Mouse (Mus musculus) C2C12 (cell line): ENCODE data around the gene Trrap. TPM values are rescaled to one million over a fixed set of nuclear protein-coding genes. Genes with fewer than 3 reads are reported as not detected.

ENCODE experiments used
- H3K27me3 ChIP-seq: one replicate; pipeline ENCODE4 v1.6.1; 2011; ENCODE audit not compliant: control insufficient read depth, insufficient read depth, insufficient read length
- H3K36me3 ChIP-seq: one replicate; pipeline ENCODE4 v1.6.1; 2011; ENCODE audit not compliant: control insufficient read depth, insufficient read depth
- H3K4me3 ChIP-seq: one replicate; pipeline ENCODE4 v1.5.1; 2011; ENCODE audit warnings: mild to moderate bottlenecking, control low read depth; ENCODE audit not compliant: poor library complexity, insufficient read depth, severe bottlenecking
- H3K79me2 ChIP-seq: one replicate; pipeline ENCODE4 v1.6.1; 2011; ENCODE audit not compliant: control insufficient read depth, insufficient read depth
- H3K79me3 ChIP-seq: one replicate; pipeline ENCODE4 v1.6.1; 2011; ENCODE audit warnings: low read depth, control low read depth
- H3ac ChIP-seq: one replicate; pipeline ENCODE3; 2011; ENCODE audit warnings: low read depth; ENCODE audit not compliant: control insufficient read depth, insufficient read length
- CEBPB ChIP-seq: IDR thresholded peaks from one replicate; pipeline ENCODE4 v1.6.1; 2011; ENCODE audit warnings: low read depth, mild to moderate bottlenecking, control low read depth, moderate library complexity
- CTCF ChIP-seq: IDR thresholded peaks from one replicate; pipeline ENCODE4 v1.5.1; 2011; ENCODE audit not compliant: control insufficient read depth, insufficient read depth, insufficient read length
- FOSL1 ChIP-seq: IDR thresholded peaks from one replicate; pipeline ENCODE4 v1.8.0; 2011; ENCODE audit warnings: mild to moderate bottlenecking, low read length; ENCODE audit not compliant: poor library complexity, insufficient read depth, severe bottlenecking
- MAX ChIP-seq: IDR thresholded peaks from one replicate; pipeline ENCODE4 v1.6.1; 2011; ENCODE audit warnings: mild to moderate bottlenecking, control low read depth
- MYOD1 ChIP-seq: IDR thresholded peaks from one replicate; pipeline ENCODE4 v1.6.1; 2011; ENCODE audit warnings: low read depth; ENCODE audit not compliant: control insufficient read depth, insufficient read length
- MYOG ChIP-seq: IDR thresholded peaks from one replicate; pipeline ENCODE4 v1.6.1; 2011; ENCODE audit not compliant: control insufficient read depth, insufficient read length; ENCODE audit errors: extremely low read depth
- USF1 ChIP-seq: IDR thresholded peaks from one replicate; pipeline ENCODE4 v1.6.1; 2011; ENCODE audit warnings: low read depth, mild to moderate bottlenecking, control low read depth, moderate library complexity
- polyA plus RNA-seq: library from polyadenylated mRNA; unstranded; fragments of >200 nt; fragmentation: generic; extraction: Trizol; gene quantifications from one replicate; pipeline ENCODE4 v1.2.1, GENCODE M21; 2012; ENCODE audit warnings: missing spikeins

Trrap gene
- polyA plus RNA-seq, 1 experiment: 42.0 TPM

- no peaks in the 10 kb centered on the region for H3K27me3 ChIP-seq
- H3ac ChIP-seq: no peak overlapping the region
- H3K79me3 ChIP-seq: no peaks in the 10 kb centered on the region
- peaks cover 82% of the 10 kb centered on the region for H3K36me3 ChIP-seq
- TF ChIP-seq MAX (no peak), CEBPB (no peak), CTCF (no peak), USF1 (no peak), MYOD1 (no peak), FOSL1 (no peak)
- no peaks in the 10 kb centered on the region for H3K79me2 ChIP-seq
- no peak overlapping the region for H3K4me3 ChIP-seq
These were observed 77.8 kb downstream of the Trrap start for GRCm38 (mm10) chr5:144845352-144845751.

GRCm38 (mm10) chr5:144848735-144849134, 81.2 kb downstream of the Trrap start:
- H3K79me3 ChIP-seq: no peaks in the 10 kb centered on the region
- no peak overlapping the region for H3K4me3 ChIP-seq
- no peaks in the 10 kb centered on the region for H3K27me3 ChIP-seq
- no peak overlapping the region for H3ac ChIP-seq
- no peak for TF ChIP-seq CEBPB
- TF ChIP-seq USF1: peak; percentile 8
- peaks cover 77% of the 10 kb centered on the region for H3K36me3 ChIP-seq
- no peaks in the 10 kb centered on the region for H3K79me2 ChIP-seq

GRCm38 (mm10) chr5:144849932-144850331, 82.4 kb downstream of the Trrap start:
- H3ac ChIP-seq: no peak overlapping the region
- no peaks in the 10 kb centered on the region for H3K27me3 ChIP-seq
- H3K36me3 ChIP-seq: peaks cover 77% of the 10 kb centered on the region
- H3K4me3 ChIP-seq: no peak overlapping the region
- TF ChIP-seq MYOD1 (no peak), CTCF (no peak), CEBPB (no peak), MYOG (no peak)
- H3K79me2 ChIP-seq: no peaks in the 10 kb centered on the region
- H3K79me3 ChIP-seq: no peaks in the 10 kb centered on the region

GRCm38 (mm10) chr5:144851820-144852219, 84.3 kb downstream of the Trrap start:
- no peak overlapping the region for H3ac ChIP-seq
- no peaks in the 10 kb centered on the region for H3K79me2 ChIP-seq
- TF ChIP-seq MYOD1 (no peak), CTCF (no peak), MAX (no peak)
- H3K36me3 ChIP-seq: peaks cover 71% of the 10 kb centered on the region
- no peaks in the 10 kb centered on the region for H3K27me3 ChIP-seq
- H3K4me3 ChIP-seq: no peak overlapping the region
- H3K79me3 ChIP-seq: no peaks in the 10 kb centered on the region

GRCm38 (mm10) chr5:144853931-144854330, 86.4 kb downstream of the Trrap start:
- H3K36me3 ChIP-seq: peaks cover 76% of the 10 kb centered on the region
- no peaks in the 10 kb centered on the region for H3K79me2 ChIP-seq
- H3K27me3 ChIP-seq: no peaks in the 10 kb centered on the region
- TF ChIP-seq CTCF: no peak
- TF ChIP-seq USF1: no peak
- TF ChIP-seq MYOD1: no peak
- TF ChIP-seq FOSL1: no peak
- TF ChIP-seq MAX: no peak
- TF ChIP-seq CEBPB: no peak
- no peak for TF ChIP-seq MYOG
- H3K4me3 ChIP-seq: no peak overlapping the region
- no peak overlapping the region for H3ac ChIP-seq
- no peaks in the 10 kb centered on the region for H3K79me3 ChIP-seq

GRCm38 (mm10) chr5:144855936-144856335, 88.4 kb downstream of the Trrap start:
- Histone ChIP-seq H3K27me3 (no peaks in the 10 kb centered on the region), H3ac (no peak overlapping the region), H3K36me3 (peaks cover 73% of the 10 kb centered on the region), H3K79me2 (no peaks in the 10 kb centered on the region), H3K79me3 (no peaks in the 10 kb centered on the region), H3K4me3 (no peak overlapping the region)
- TF ChIP-seq FOSL1 (no peak), CEBPB (no peak), CTCF (no peak), USF1 (no peak), MAX (no peak), MYOG (no peak), MYOD1 (no peak)

GRCm38 (mm10) chr5:144858527-144858926, 91.0 kb downstream of the Trrap start:
- TF ChIP-seq MAX (no peak), MYOD1 (no peak), FOSL1 (no peak), MYOG (no peak), USF1 (no peak), CTCF (no peak), CEBPB (no peak)
- peaks cover 62% of the 10 kb centered on the region for H3K36me3 ChIP-seq
- H3ac ChIP-seq: no peak overlapping the region
- H3K79me2 ChIP-seq: no peaks in the 10 kb centered on the region
- H3K27me3 ChIP-seq: no peaks in the 10 kb centered on the region
- no peak overlapping the region for H3K4me3 ChIP-seq
- no peaks in the 10 kb centered on the region for H3K79me3 ChIP-seq
